Mouse (Mus musculus) bone marrow, adult 2 months (tissue): ENCODE measurements around the gene Rps18.

Experiments used
- CTCF ChIP-seq: fragments of 200-500 bp; IDR thresholded peaks from 2 replicates; pipeline ENCODE4 v1.5.1; 2011; ENCODE audit warnings: low read length, control low read depth; ENCODE audit not compliant: control insufficient read depth, insufficient read depth
- POLR2A ChIP-seq: fragments of 200-500 bp; IDR thresholded peaks from 2 replicates; pipeline ENCODE4 v1.6.1; 2011; ENCODE audit warnings: low read depth, mild to moderate bottlenecking, control low read depth, low read length, borderline replicate concordance; ENCODE audit not compliant: control insufficient read depth

GRCm38 (mm10) chr17:33932970-33933369, 22.8 kb downstream of the Rps18 start:
- TF ChIP-seq POLR2A, result no peak
- TF ChIP-seq CTCF, result no peak
